Mouse (Mus musculus): Measurements from ENCODE around the gene Prdm8. TPM values are rescaled to one million over a fixed set of nuclear protein-coding genes. Genes with fewer than 3 reads are reported as not detected.

The Prdm8 gene
- 2.4 and 2.5 TPM in 2 replicates for polyA plus RNA-seq (2015; fragmentation: Nextera tagmentation; extraction: Ambion mirVana)

GRCm38 (mm10) chr5:98167180-98167824 is at the start of gene Prdm8:
TSS of gene Prdm8 (plus strand) at chr5:98167198.
- H3K27ac ChIP-seq: peak within 1 kb of the TSS; percentile 67

DNA sequence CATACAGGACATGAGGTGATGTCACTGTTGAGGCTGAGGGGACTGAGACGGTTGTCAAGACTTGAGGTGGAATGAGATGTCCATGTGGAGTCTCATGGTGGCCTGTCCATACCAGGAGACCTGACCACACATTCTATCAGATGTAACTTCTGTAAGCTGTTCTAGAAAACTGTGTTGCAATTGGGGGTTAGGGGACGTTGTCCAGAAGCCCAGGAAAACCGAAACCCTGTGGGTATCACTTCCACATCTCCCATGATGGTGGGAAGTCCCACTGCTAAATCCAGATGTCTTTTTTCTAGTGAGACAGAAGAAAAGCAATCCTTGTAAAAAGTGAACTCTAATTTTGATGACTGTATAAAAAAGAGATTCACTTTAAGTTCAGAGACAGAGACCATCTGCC is 39.9 kb upstream of the Prdm8 start:
- Histone ChIP-seq H3K4me3 (no peak overlapping the region), H3K4me1 (replicated peaks) (no peaks in the 10 kb centered on the region), H3K9ac (no peak overlapping the region), H3K4me2 (no peak overlapping the region), H3K9me3 (no peaks in the 10 kb centered on the region), H3K27me3 (no peaks in the 10 kb centered on the region), H3K36me3 (no peaks in the 10 kb centered on the region), H3K27ac (no peak overlapping the region)
- 93% methylated on average over 3 of the region's 3 CpGs for WGBS
- ATAC-seq (ENCODE audit: low FRiP score): no peak

More at GRCm38 (mm10) chr5:98167180-98167824, at the start of gene Prdm8:
- Histone ChIP-seq H3K27me3 (peaks cover 72% of the 10 kb centered on the region), H3K4me1 (replicated peaks) (peaks cover 49% of the 10 kb centered on the region), H3K36me3 (no peaks in the 10 kb centered on the region), H3K9me3 (no peaks in the 10 kb centered on the region), H3K4me2 (peak within 1 kb of the TSS; percentile 63), H3K9ac (peak within 1 kb of the TSS; percentile 59), H3K4me3 (peak within 1 kb of the TSS; percentile 52)
- ATAC-seq (ENCODE audit: low FRiP score): peak; percentile 94
- under 1% methylated on average over 47 of the region's 51 CpGs for WGBS

DNA sequence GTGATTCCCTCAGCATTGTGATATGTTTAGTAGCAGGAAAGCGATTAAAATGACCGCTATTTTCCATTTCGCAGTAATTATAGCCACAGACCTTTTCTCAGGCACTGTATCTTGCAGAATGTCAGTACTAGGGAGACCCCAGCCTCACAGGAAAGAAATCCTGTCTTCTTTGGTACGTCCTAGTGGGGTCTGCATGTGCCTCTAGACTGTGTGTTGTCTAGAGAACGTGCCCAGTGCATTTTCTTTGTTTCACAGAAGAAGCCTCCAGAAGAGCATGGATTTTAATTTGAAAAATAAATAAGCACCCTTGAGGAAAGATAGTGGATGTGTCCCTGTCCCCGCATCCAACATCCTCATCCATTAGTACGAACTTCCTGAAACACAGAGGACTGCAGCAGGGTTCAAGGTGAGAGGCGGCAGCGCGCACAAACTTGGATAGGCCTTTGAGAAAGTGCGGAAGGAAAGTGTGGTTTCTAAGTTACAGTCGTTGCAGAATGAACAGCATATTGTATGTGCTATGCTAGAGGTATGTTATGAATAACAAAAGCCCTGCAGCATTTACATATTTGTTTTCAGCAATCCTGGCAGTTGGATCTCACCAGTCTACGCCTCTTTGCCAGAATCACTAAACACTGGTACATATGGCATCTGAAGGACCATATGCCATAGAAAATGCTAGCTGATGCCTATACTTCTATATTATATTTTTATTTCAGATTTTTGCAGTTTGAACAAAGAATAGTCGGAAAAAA is 28.3 kb upstream of the Prdm8 start:
- H3K27ac ChIP-seq: peak overlapping the region; percentile 18; the same call in 1 of the 2 replicates
- no peak overlapping the region for H3K4me3 ChIP-seq
- 0 out of 2 replicates have a peak, but pooled peaks have one; percentile 39 for ATAC-seq (ENCODE audit: low FRiP score)
- H3K27me3 ChIP-seq: no peaks in the 10 kb centered on the region
- 72% methylated on average over 14 of the region's 14 CpGs for WGBS
- H3K36me3 ChIP-seq: no peaks in the 10 kb centered on the region
- no peak overlapping the region for H3K9ac ChIP-seq
- no peaks in the 10 kb centered on the region for H3K9me3 ChIP-seq
- H3K4me1 ChIP-seq (replicated peaks): peaks cover 10% of the 10 kb centered on the region
- H3K4me2 ChIP-seq: no peak overlapping the region

DNA sequence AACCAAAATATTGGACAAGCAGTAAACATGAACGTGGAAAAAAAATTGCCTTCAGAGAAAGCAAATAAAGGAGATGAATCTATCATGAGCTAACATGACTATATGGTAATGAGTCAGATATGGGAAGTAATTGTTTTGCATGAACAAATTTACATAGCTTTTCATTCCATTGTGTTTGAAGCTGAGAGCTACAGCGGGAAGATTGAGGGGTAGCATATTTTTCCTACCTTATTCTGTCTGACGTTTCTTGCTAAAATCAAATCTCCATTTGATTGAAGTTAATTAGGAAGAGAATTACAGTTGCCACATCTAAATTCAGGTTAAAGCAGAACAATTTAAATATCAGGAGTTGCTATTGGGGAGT is 27.7 kb upstream of the Prdm8 start:
- 42% methylated on average over 3 of the region's 3 CpGs for WGBS
- H3K27me3 ChIP-seq: no peaks in the 10 kb centered on the region
- H3K9me3 ChIP-seq: no peaks in the 10 kb centered on the region
- peaks cover 10% of the 10 kb centered on the region for H3K4me1 ChIP-seq (replicated peaks)
- no peaks in the 10 kb centered on the region for H3K36me3 ChIP-seq
- no peak for ATAC-seq (ENCODE audit: low FRiP score)
- H3K9ac ChIP-seq: no peak overlapping the region
- H3K27ac ChIP-seq: no peak overlapping the region
- no peak overlapping the region for H3K4me2 ChIP-seq
- H3K4me3 ChIP-seq: no peak overlapping the region

DNA sequence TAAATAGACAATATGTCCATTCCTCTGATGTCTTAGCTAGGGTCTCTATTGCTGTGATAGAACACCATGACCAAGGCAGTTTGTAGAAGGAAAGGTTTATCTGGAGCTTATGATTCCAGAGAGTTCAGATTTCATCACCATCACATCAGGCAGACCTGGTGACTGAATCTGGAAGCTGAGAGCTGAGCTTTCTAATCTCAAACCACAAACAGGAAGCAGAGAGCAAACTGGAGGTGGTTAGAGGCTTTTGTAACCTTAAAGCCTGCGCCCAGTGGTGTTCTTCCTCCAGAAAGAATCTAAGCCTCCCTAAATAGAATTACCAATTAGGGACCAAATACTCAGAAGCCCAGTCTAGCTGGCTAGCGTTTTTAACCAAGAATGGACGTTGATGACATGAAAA is 20.1 kb upstream of the Prdm8 start:
- no peak overlapping the region for H3K4me3 ChIP-seq
- H3K27me3 ChIP-seq: no peaks in the 10 kb centered on the region
- no peaks in the 10 kb centered on the region for H3K9me3 ChIP-seq
- no peak overlapping the region for H3K4me2 ChIP-seq
- H3K4me1 ChIP-seq (replicated peaks): no peaks in the 10 kb centered on the region
- H3K36me3 ChIP-seq: no peaks in the 10 kb centered on the region
- no peak for ATAC-seq (ENCODE audit: low FRiP score)
- 71% methylated on average over 3 of the region's 3 CpGs for WGBS
- no peak overlapping the region for H3K27ac ChIP-seq
- H3K9ac ChIP-seq: no peak overlapping the region

- peak; percentile 9; the same call in 1 of the 2 replicates for ATAC-seq (ENCODE audit: low FRiP score)
Observed at GRCm38 (mm10) chr5:98166116-98166515, 882 bp upstream of the Prdm8 start.

DNA sequence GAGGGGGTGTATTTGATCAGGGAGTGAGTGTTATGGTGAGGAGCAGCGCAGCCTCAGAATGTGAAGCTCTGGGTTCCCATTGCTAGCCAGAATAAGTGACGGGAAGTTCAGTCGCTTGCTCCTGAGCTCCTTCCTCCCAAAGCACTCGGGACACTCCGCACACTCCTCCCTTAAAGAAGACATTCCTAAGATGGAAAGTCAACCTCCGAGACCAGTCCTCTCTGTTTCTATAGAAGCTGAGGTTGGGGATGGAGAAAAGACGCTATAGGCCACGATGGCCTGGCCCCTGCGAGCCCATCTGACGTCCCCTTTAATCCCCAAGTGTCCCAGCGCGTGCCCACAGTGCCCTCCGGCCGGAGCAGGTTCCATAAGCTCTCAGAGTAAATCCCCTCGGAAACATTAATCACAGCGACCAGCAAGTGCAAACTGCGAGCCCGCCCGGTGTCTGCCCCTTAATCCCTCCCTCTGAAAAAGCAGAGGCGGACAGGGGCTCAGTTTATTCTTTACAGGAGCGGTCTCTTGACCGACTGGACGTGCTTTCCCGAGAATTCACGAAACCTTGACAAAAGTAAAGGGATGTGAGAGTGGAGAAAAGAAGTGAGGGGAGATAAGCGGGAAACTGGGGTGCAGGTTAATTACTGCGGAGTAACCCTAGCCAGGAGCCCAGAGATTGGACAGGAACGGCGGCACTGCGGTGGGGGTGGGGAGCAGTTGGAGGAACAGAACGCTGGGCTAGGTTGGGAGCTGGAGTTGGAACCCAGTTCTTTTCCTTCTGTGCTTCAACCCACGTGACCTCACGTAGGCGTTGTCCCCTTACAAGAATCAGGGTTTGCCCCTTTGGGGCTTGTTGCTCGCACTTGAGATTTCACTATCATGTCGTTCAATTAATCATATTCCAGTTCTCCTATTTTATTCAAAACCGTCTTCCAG is 1.6 kb downstream of the Prdm8 start:
- H3K4me2 ChIP-seq: peak overlapping the region; percentile 63
- no peaks in the 10 kb centered on the region for H3K9me3 ChIP-seq
- H3K4me1 ChIP-seq (replicated peaks): peaks cover 56% of the 10 kb centered on the region
- no peak overlapping the region for H3K27ac ChIP-seq
- H3K27me3 ChIP-seq: peaks cover 85% of the 10 kb centered on the region
- peak overlapping the region; percentile 52 for H3K4me3 ChIP-seq
- ATAC-seq (ENCODE audit: low FRiP score): no peak
- H3K9ac ChIP-seq: peak overlapping the region; percentile 39
- no peaks in the 10 kb centered on the region for H3K36me3 ChIP-seq
- under 1% methylated on average over 37 of the region's 37 CpGs for WGBS

More at GRCm38 (mm10) chr5:98166116-98166515, 882 bp upstream of the Prdm8 start:
- no peak overlapping the region for H3K9ac ChIP-seq
- H3K36me3 ChIP-seq: no peaks in the 10 kb centered on the region
- no peak overlapping the region for H3K4me3 ChIP-seq
- 2% methylated on average over 15 of the region's 15 CpGs for WGBS
- H3K27ac ChIP-seq: peak overlapping the region; percentile 67
- H3K4me1 ChIP-seq (replicated peaks): peaks cover 47% of the 10 kb centered on the region
- H3K9me3 ChIP-seq: no peaks in the 10 kb centered on the region
- peak overlapping the region; percentile 63 for H3K4me2 ChIP-seq
- peaks cover 60% of the 10 kb centered on the region for H3K27me3 ChIP-seq

GRCm38 (mm10) chr5:98169376-98170351 is 2.7 kb downstream of the Prdm8 start:
- Histone ChIP-seq H3K4me3 (peak overlapping the region; percentile 52), H3K9me3 (no peaks in the 10 kb centered on the region), H3K4me2 (peak overlapping the region; percentile 63), H3K27ac (peak overlapping the region; percentile 35), H3K27me3 (peaks cover 93% of the 10 kb centered on the region), H3K4me1 (replicated peaks) (peaks cover 56% of the 10 kb centered on the region), H3K36me3 (no peaks in the 10 kb centered on the region), H3K9ac (peak overlapping the region; percentile 39)
- WGBS: 1% methylated on average over 30 of the region's 30 CpGs
- no peak for ATAC-seq (ENCODE audit: low FRiP score)

- 15% methylated on average over 9 of the region's 9 CpGs for WGBS
- Histone ChIP-seq H3K4me3 (no peak overlapping the region), H3K9ac (no peak overlapping the region), H3K27me3 (peaks cover 91% of the 10 kb centered on the region), H3K4me1 (replicated peaks) (peaks cover 47% of the 10 kb centered on the region), H3K9me3 (no peaks in the 10 kb centered on the region), H3K27ac (no peak overlapping the region), H3K4me2 (no peak overlapping the region), H3K36me3 (no peaks in the 10 kb centered on the region)
- ATAC-seq (ENCODE audit: low FRiP score): no peak
Observed at GRCm38 (mm10) chr5:98171651-98172230, 4.7 kb downstream of the Prdm8 start.

DNA sequence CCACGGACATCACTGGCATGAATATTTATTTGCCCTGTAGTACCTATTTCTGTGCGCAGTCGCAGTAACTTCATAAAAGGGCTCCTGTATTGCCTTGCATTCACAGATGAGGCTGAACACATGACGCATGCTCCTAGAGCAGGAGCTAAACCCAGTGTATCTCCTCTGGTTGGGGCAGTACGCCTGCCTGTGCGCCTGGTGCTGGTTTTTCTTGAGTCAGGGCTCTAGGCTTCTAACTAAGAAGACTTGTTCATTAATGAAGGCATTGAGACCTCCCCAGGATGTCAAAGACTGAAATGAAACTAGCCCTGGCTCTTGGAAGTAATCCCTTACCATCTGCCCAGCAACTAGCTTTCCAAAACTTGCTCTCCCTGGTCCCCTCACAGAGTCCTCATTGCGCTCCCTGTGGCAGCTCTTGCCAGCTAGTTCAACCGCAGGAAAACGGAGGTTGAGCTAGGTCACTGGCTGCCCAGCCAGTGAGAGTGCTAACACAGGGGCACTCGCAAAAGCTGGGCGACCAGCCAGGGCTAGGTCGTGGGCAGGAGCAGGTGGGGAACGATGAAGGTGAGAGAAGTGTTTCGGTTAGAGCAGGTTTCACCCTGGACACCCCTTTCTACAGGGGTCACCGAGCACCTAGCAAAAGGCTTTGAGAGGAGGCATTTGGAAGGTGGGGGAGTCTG is 5.6 kb downstream of the Prdm8 start:
- WGBS: 9% methylated on average over 15 of the region's 15 CpGs
- H3K36me3 ChIP-seq: no peaks in the 10 kb centered on the region
- no peaks in the 10 kb centered on the region for H3K9me3 ChIP-seq
- ATAC-seq (ENCODE audit: low FRiP score): no peak
- no peak overlapping the region for H3K9ac ChIP-seq
- H3K27ac ChIP-seq: no peak overlapping the region
- H3K4me3 ChIP-seq: no peak overlapping the region
- H3K4me2 ChIP-seq: no peak overlapping the region
- peaks cover 89% of the 10 kb centered on the region for H3K27me3 ChIP-seq
- H3K4me1 ChIP-seq (replicated peaks): peaks cover 38% of the 10 kb centered on the region

Data from hindbrain, embryonic 13.5 days (tissue).